Mouse (Mus musculus) cerebellum, adult (tissue): ENCODE measurements around the gene Ankrd44.
"Not testable (repeated sequence)": the region's sequence is repeated elsewhere in the genome, so short reads cannot be mapped to it uniquely, and the experiment has no call there.

Source experiments
- ATAC-seq: cut with Nextera tagmentation; 2 replicates; pipeline ENCODE4 v1.9.2; 2017; ENCODE audit warnings: mild to moderate bottlenecking, moderate library complexity, mixed read lengths; ENCODE audit not compliant: insufficient number of reproducible peaks, low FRiP score, low TSS enrichment

The Ankrd44 gene

DNA sequence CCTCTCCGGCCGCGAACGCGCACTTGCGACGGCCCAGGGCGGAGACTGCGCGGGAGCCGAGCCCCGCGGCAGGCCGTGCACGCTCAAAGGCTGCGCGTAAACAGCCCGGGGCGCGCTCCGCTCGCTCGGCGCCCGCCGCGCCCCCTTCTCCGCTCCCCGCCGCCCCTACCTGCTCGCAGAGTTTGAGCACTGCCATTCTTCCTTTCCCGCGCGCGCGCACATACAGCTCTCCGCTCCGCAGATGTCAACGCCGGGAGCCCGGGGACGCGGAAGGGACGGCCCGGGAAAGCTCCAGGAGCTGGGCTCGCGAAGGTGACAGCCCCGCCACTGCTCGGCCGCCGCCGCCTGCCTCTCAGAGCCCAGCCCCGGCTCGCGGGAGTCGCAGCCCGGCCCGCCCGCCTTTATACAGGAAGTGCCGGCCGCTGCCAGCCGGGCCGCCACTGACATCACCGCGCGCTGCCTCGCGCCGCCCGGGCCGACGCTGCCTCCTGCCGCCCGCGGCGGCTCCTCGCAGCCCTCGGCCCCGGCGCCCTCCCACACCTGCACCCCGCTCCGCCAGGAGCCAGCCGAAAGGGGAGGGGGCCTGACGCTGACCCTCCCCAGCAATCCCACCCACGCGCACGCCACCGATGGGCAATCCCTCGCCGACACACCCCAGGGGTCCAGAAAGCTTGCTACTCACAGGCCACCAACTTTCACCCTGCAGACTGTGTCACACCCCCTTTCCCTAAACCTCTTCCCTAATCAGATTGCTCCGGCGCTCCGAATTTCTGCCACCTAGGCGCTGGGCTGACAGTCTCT, at the start of gene Ankrd44:
TSS of gene Ankrd44 (minus strand) at position 417 of the 801 bp plus-strand sequence.
- peak; percentile 76 for ATAC-seq

DNA sequence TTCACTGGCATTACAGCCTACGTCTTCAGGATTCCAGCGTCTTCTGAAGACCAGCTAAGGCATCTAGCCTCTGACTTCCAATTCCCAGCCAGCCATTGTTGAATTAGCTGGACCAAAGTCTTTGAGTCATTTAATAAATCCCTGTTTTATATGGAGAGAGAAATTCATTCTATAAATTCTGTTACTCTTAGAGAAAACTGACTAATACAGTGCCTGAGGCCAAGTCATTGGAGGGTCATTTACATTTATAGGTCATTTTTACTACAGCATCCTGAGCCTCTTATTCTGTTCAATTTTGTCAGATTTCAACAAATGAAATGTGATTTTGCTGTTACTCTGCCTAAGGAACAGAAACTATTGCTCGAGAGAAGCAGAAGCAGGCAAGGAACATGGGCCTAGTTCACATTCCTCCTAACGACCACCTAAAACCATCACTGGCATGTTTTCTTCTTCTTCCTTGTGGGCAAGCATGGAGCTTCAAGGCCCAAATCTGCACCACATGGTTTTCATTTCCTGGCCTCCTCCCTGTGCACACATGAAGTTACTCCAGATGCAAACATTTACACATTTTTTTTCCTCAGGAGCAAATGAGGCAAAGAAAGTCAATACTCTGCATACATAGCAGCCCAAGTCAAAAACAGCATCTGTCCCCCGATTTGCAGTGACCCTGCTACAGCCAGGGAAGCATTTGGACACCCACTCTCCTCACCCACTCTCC, 45.7 kb upstream of the Ankrd44 start:
- no peak for ATAC-seq

DNA sequence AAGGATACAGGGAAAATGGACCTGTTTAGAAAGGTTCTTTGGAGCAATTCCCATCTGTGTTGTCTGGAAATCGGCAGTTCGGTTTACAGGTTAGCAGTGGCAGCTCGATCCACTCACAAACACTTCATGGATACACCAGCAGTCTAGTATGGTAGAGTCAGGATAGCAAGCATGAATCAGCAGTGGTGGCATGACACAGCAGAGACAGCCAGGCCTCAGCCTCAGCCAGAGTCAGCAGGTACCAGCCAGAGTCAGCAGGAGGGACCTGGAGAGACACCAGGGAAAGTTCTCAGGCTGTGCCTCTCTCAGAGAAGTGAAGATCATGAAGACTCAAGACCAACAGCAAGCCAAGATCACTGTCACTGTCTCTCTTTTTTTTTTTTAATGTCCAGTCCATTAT, 40.7 kb upstream of the Ankrd44 start:
- no peak for ATAC-seq

GRCm38 (mm10) chr1:54965159-54965995, 39.2 kb upstream of the Ankrd44 start:
- no peak for ATAC-seq

GRCm38 (mm10) chr1:54961724-54962123, 35.5 kb upstream of the Ankrd44 start:
- ATAC-seq = no peak

DNA sequence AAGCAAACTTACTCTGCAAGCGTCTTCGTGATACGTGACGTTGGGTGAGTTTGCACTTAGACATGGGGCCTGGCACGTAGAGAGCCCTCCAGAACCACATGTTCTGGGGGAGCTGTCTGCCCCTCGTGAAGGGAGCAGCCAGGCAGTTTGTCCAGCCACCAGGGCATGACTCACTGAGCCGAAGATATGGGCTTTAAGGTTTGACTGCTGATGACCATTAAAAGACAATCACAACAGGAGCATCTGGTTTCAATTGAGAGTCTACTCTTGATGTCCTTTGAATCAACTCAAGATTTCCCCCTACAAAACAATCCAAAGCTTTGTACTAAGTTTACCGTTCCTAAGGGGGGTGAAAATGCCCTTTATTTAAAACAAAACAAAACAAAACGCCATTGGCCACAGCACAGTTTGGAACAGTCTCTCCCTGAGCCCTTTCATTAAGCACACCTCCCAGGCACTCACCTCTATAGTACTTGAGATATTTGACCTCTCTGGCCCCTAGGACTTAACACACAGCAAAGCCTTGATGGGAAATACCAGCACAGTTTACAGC, 34.5 kb upstream of the Ankrd44 start:
- ATAC-seq = no peak

DNA sequence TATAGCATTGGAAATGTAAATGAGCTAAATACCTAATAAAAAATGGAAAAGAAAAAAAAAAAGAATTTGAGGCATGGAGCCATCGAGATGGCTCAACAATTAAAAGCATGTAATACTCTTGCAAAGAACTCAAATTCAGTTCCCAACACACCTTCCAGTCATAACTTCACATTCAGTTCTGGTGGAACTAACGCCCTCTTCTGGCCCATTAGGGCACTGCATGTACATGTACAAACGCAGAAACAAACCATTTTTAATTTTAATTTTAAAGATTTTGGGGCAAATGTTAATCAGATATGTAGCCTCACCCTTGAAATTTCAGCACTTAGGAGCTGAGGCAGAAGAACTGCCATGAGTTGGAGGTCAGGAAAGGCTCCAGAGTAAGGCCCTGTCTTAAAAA, 32.3 kb upstream of the Ankrd44 start:
- no peak for ATAC-seq

- not testable (repeated sequence) for ATAC-seq
Measured at GRCm38 (mm10) chr1:54956995-54957394, 30.8 kb upstream of the Ankrd44 start.

- no peak for ATAC-seq
Measured at GRCm38 (mm10) chr1:54954856-54955255, 28.7 kb upstream of the Ankrd44 start.

- ATAC-seq = no peak
Measured at GRCm38 (mm10) chr1:54944648-54945047, 18.5 kb upstream of the Ankrd44 start.

DNA sequence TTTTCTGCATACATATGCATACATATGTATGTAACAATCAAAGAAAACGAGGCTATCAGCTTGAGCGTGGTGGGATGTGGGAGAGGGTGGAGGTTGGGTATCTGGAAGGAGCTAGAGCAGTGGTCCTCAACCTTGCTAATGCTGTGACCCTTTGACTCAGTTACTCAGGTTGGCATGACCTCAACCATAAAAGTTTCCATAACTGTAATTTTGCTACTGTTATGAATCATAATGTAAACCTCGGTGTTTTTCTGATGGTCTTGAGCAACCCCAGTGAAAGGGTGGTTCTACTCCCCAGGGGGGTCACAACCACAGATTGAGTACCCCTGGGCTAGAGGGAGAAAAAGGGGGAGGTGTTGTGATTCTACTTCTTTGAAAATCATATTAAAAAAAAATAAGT, 9.3 kb upstream of the Ankrd44 start:
- no peak for ATAC-seq

DNA sequence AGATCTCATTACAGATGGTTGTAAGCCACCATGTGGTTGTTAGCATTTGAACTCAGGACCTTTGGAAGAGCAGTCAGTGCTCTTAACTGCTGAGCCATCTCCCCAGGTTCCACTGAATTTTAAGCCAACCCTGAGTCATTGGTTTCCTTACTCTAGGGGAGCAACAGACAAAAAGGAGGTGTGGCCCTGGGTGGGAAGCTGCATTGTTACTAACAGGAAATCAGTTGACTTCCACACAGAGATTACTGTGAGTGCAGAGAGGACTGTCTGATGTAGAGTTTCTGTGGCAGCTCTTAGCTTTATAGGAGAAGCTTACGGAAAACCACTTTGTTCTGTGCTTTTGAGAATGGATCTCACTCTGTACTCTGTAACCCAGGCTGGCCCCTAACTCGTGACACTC, 8.7 kb upstream of the Ankrd44 start:
- no peak for ATAC-seq

DNA sequence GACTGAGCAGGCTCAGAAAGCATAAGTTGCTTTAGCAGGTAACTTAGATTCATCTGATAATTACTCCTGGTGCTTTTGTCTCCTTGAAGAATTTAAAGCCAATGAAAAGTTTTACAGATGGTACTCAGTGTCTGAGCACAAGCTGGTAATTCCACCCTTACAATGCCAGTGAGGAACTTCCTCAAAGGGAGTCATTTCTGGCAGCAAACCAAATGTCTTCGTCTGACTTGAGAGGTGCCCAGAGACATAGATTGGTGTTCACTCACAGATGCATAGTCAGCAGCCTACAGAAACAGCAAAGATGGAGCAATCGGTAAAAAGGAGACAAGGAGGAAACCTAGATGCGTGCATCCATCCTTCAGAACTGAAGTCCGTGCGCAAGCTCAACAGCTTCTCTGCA, 7.5 kb upstream of the Ankrd44 start:
- no peak for ATAC-seq

DNA sequence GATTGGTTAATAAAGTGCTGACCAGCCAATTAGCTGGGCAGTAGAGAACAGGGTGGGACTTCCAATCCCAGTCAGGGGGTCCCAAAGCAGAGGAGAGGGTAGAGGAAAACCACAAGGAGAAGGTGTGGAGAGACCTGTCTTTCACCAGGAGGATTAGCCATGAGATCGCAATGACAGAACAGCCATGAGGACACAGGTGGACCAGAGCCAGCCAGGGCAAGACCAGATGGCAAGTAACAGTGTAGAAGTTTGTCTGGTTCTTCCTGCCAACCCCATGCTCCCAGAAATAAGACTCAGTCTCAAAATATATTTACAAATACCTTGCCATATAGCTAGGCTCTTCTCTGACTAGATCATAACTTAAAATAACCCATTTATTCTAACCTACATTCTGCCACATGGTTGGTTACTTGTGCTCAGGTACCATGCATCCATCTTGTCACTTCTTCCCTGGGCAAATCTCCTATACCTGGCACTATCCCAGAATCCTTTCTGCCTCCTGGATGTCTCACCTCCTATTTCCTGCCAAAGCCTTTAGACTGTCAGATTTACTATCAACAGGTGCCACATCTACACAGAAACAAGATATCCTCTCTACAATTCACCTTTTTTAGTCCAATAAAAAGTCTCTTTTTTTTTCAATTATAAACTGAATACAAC, 6.4 kb upstream of the Ankrd44 start:
- ATAC-seq = peak; percentile 75; the same call in 1 of the 2 replicates

DNA sequence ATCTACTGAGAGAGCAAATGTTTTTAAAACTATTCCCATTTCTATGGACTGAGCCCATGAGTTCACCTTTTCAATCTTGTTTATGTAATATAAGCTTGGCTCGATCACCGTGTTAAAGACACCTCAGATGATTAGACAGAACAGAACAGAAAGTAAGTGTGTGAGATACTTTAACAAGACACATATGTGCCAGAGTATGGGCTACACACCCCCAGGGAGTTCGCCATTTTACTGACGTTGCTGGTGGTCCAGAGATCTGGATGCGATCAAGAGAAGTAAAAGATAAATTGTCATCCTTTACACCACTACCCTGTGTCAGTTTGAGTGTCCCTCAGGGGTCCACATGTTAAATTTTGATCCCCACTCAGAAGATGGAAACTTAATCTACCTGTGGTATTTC, 5.0 kb upstream of the Ankrd44 start:
- no peak for ATAC-seq

GRCm38 (mm10) chr1:54930670-54931200, 4.5 kb upstream of the Ankrd44 start:
- no peak for ATAC-seq

- 0 out of 2 replicates have a peak, but pooled peaks have one; percentile 23 for ATAC-seq
Measured at GRCm38 (mm10) chr1:54925451-54925934, 694 bp downstream of the Ankrd44 start.

DNA sequence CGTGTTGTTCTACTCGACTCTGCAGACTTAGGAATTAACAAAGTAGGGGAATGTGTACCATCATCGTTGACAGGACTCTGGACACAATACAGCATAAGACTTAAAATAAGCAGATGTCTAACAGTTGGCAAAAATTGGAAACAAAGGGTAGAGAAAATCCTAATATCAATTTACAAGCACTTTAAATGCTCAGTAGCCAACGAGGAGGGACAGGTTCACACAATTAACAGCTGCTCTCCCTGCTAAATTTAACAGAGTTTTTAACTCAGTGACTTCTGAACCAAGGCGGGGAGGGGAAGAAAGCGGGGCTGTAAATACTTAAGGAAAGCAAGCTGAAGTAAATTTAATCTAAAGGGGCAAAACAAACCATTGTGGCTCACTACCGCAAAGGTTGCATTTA, 1.4 kb downstream of the Ankrd44 start:
- no peak for ATAC-seq

DNA sequence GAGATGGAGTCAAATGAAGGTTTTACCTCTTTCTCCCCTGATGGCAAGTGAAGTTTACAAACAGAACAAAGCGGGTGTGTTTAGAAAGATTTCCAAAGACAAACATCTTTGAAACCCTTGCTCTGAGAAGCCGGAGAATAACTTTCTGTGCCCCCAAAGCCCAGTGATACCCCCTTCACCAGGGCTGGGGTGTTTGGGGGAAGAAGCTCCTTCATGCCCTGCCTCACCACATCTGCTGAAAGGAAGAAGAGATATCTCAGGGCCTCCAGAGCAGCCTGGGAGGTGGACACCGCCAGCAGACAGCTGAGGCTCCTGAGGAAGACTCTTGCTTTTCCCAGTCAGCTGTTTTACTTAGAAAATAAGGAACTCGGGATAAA, 1.9 kb downstream of the Ankrd44 start:
- no peak for ATAC-seq
